Mouse (Mus musculus) MEL (cell line): ENCODE measurements around the gene Krt23.

Experiments
- CTCF ChIP-seq, 3 experiments: IDR thresholded peaks in 2 of 3; conservative IDR thresholded peaks in 1 of 3; 2 replicates each; pipeline ENCODE4 v1.5.1; 2011 to 2012; ENCODE audit warnings: low read length in 3 of 3, low read depth in 2 of 3, mild to moderate bottlenecking in 2 of 3, improper control_type of control experiment in 1 of 3, inconsistent platforms in 1 of 3, mixed read lengths in 1 of 3, moderate library complexity in 1 of 3; ENCODE audit not compliant: control insufficient read depth in 1 of 3, insufficient read depth in 1 of 3, poor library complexity in 1 of 3, severe bottlenecking in 1 of 3
- EP300 ChIP-seq, 2 experiments: IDR thresholded peaks; 2 replicates each; pipeline ENCODE4 v1.6.1; 2011; ENCODE audit warnings: improper control_type of control experiment in 2 of 2, low read length in 2 of 2, low read depth in 1 of 2, mild to moderate bottlenecking in 1 of 2
- MXI1 ChIP-seq: IDR thresholded peaks from 2 replicates; pipeline ENCODE4 v1.6.1; 2011; ENCODE audit warnings: mild to moderate bottlenecking, low read depth, low read length, improper control_type of control experiment
- POLR2A ChIP-seq, 2 experiments: IDR thresholded peaks; 2 replicates each; pipeline ENCODE4 v1.6.1; 2011 to 2012; ENCODE audit warnings: low read length in 2 of 2, mild to moderate bottlenecking in 2 of 2, control low read depth in 1 of 2, improper control_type of control experiment in 1 of 2, low read depth in 1 of 2, moderate library complexity in 1 of 2; ENCODE audit not compliant: control insufficient read depth in 1 of 2, insufficient read depth in 1 of 2, poor library complexity in 1 of 2
- POLR2AphosphoS2 ChIP-seq: IDR thresholded peaks from 2 replicates; pipeline ENCODE4 v1.6.1; 2011; ENCODE audit warnings: low read length, improper control_type of control experiment
- RAD21 ChIP-seq: IDR thresholded peaks from 2 replicates; pipeline ENCODE4 v1.6.1; 2011; ENCODE audit warnings: mild to moderate bottlenecking, low read depth, low read length, improper control_type of control experiment
- TBP ChIP-seq: IDR thresholded peaks from 2 replicates; pipeline ENCODE4 v1.8.0; 2011; ENCODE audit warnings: low read depth, low read length, improper control_type of control experiment
- UBTF ChIP-seq: IDR thresholded peaks from 2 replicates; pipeline ENCODE4 v1.6.1; 2012; ENCODE audit warnings: low read depth, mild to moderate bottlenecking, inconsistent platforms, low read length, improper control_type of control experiment, moderate library complexity, borderline replicate concordance; ENCODE audit not compliant: insufficient read depth
- ZKSCAN1 ChIP-seq: IDR thresholded peaks from 2 replicates; pipeline ENCODE4 v1.6.1; 2012; ENCODE audit warnings: low read depth, mild to moderate bottlenecking, inconsistent platforms, low read length, improper control_type of control experiment, moderate library complexity

- TF ChIP-seq RAD21 (no peak), CTCF (IDR thresholded peaks at IDR 0.05 in 2 of 3, conservative IDR thresholded peaks at IDR 0.05 in 1 of 3; ENCODE audit: control insufficient read depth in 1 of 3, insufficient read depth in 1 of 3, low read depth in 2 of 3, low read length in 3 of 3, poor library complexity in 1 of 3, severe bottlenecking in 1 of 3) (no peak), EP300 (IDR thresholded peaks at IDR 0.05; ENCODE audit: low read depth in 1 of 2, low read length in 2 of 2) (no peak), POLR2AphosphoS2 (no peak), UBTF (no peak), ZKSCAN1 (no peak), MXI1 (no peak), POLR2A (IDR thresholded peaks at IDR 0.05; ENCODE audit: control insufficient read depth in 1 of 2, insufficient read depth in 1 of 2, low read depth in 1 of 2, low read length in 2 of 2, poor library complexity in 1 of 2) (no peak), TBP (no peak)
Measured at GRCm38 (mm10) chr11:99461736-99462135, 31.2 kb downstream of the Krt23 start.
